ENCODE assay signal across 27 mouse cellular contexts in the genomic region with DNA sequence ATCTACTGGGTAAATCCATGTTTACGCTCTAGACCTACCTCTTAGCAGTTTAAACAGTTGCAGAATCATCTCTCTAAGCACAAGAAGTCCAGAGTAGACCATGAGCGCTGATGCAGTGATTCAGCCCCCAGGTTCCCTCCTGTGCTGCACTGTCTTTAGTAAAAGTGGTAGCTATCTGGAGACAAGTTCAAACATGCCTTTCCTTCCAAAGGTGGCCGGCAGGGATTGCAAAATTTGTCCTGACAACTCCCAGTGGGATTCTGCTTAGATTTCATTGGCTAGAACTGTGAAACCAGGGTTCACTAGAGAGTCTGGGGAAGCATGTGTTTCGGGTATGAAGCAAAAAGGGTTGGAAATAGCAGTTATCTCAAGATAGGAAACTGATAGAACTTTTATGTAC.
DNase-seq lines count a peak whose midpoint lies in the region; ATAC-seq lines count a peak whose summit lies in the region.
"Had no signal": no experiment of that assay in that cellular context is flagged by ENCODE, and none has a peak within 500 bp of the region (broad histone marks: within the 10 kb centered on the region; RNA-seq: fewer than 3 reads in every experiment).

No protein-coding gene starts in this region.

- peak; percentile 20 for DNase-seq in embryo, embryonic 11 days
- no peak for DNase-seq in embryo, embryonic 10.5 days (ENCODE audit: low spot score)
- DNase-seq in 3T3-L1 (ENCODE audit: low read depth, low spot score) (peak; percentile 31), ES-CJ7 (ENCODE audit: low read depth, low spot score) (peak; percentile 46)
- DNase-seq in natural killer cell, adult 2 months (ENCODE audit: low spot score in 2 of 2): no peak
- DNase-seq: B cell, adult 2 months; cerebellum, adult 18-20 months; cerebellum, postnatal 25 days; gastrocnemius, postnatal 10 days; heart, postnatal 10 days; kidney, adult 18-20 months; layer of hippocampus, adult 9-11 months; left cerebral cortex, postnatal 4 days; lung, postnatal 4 days; midbrain, embryonic 14.5 days; retina, postnatal 1 day; right cerebral cortex, postnatal 25 days; spleen, adult 18-20 months; thymus, postnatal 14 days had no signal

- no peaks in the 10 kb centered on the region for H3K9me3 ChIP-seq in intestine, embryonic 16.5 days (ENCODE audit: control insufficient read depth, low read length)
- H3K9me3 ChIP-seq: heart, embryonic 12.5 days; hindbrain, embryonic 12.5 days; neural tube, embryonic 12.5 days had no signal

- no peaks in the 10 kb centered on the region for H3K4me1 ChIP-seq in brown adipose tissue, adult 24 weeks (ENCODE audit: control insufficient read depth, insufficient read depth, insufficient read length, low read length)
- H3K4me1 ChIP-seq in intestine, embryonic 16.5 days (ENCODE audit: control insufficient read depth, insufficient read depth, low read length): no peaks in the 10 kb centered on the region
- H3K4me1 ChIP-seq: heart, embryonic 12.5 days; hindbrain, embryonic 12.5 days; neural tube, embryonic 12.5 days had no signal

- H3K4me3 ChIP-seq in brown adipose tissue, adult 24 weeks (ENCODE audit: insufficient read depth, low read depth, low read length): no peak overlapping the region
- no peak overlapping the region for H3K4me3 ChIP-seq in intestine, embryonic 16.5 days (ENCODE audit: low read length)
- H3K4me3 ChIP-seq: heart, embryonic 12.5 days; hindbrain, embryonic 12.5 days; neural tube, embryonic 12.5 days had no signal

- H3K27ac ChIP-seq in brown adipose tissue, adult 24 weeks (replicated peaks; ENCODE audit: low read depth, low read length): peak overlapping the region; percentile 52; the same call in 1 of the 2 replicates
- no peak overlapping the region for H3K27ac ChIP-seq in intestine, embryonic 16.5 days (ENCODE audit: low read length)
- H3K27ac ChIP-seq: hindbrain, embryonic 12.5 days; kidney, postnatal 0 days; liver, embryonic 14.5 days; neural tube, embryonic 12.5 days had no signal

- H3K36me3 ChIP-seq in intestine, embryonic 16.5 days (ENCODE audit: control insufficient read depth, insufficient read depth, low read length): 0 out of 2 replicates have a peak, but pooled peaks cover 7% of the 10 kb centered on the region

- no peak overlapping the region for H3K4me2 ChIP-seq in intestine, embryonic 16.5 days (ENCODE audit: low read depth, low read length)
- H3K4me2 ChIP-seq: heart, embryonic 12.5 days; hindbrain, embryonic 12.5 days; neural tube, embryonic 12.5 days had no signal

- 87% methylated on average over 4 of the region's 4 CpGs for WGBS in intestine, embryonic 16.5 days

- H3K27me3 ChIP-seq in intestine, embryonic 16.5 days (replicated peaks; ENCODE audit: control insufficient read depth, insufficient read depth, low read length): no peaks in the 10 kb centered on the region
- H3K27me3 ChIP-seq: heart, embryonic 12.5 days; hindbrain, embryonic 12.5 days; neural tube, embryonic 12.5 days had no signal

- ATAC-seq in intestine, embryonic 16.5 days: no peak
- ATAC-seq: forebrain, embryonic 16.5 days had no signal

- H3K9ac ChIP-seq in intestine, embryonic 16.5 days (ENCODE audit: low read depth, low read length): no peak overlapping the region
- H3K9ac ChIP-seq: heart, embryonic 12.5 days; hindbrain, embryonic 12.5 days; liver, embryonic 14.5 days; neural tube, embryonic 12.5 days had no signal

Comparison
In these comparisons a context has a peak if more than half of its experiments do, and no peak if none do; other contexts are left out.
1. DNase-seq: peak in embryo, embryonic 11 days (single experiment), 3T3-L1 (single experiment) and ES-CJ7 (single experiment); none in embryo, embryonic 10.5 days (single experiment) and natural killer cell, adult 2 months (0 of 2).